Mouse (Mus musculus) embryonic facial prominence, embryonic 10.5 days (tissue): ENCODE measurements around the gene Trim30c. TPM values are rescaled to one million over a fixed set of nuclear protein-coding genes. Genes with fewer than 3 reads are reported as not detected.

Experiments
- polyA plus RNA-seq: library from polyadenylated mRNA; unstranded; fragments of >200 nt; fragmentation: Nextera tagmentation; extraction: Ambion mirVana; gene quantifications from 2 replicates; pipeline ENCODE4 v1.2.1, GENCODE M21; 2016

Trim30c gene
- polyA plus RNA-seq, 1 experiment from 2014 or later: 0.22 TPM

Other genes starting within 250 kb of the Trim30c start
- not detected in 2 replicates for gene Olfm5, start 236.0 kb downstream of the Trim30c start, polyA plus RNA-seq
- gene Olfr648, start 217.4 kb downstream of the Trim30c start, polyA plus RNA-seq: 0.30 and 0.36 TPM in 2 replicates
- gene Olfr649, start 204.9 kb downstream of the Trim30c start, polyA plus RNA-seq: not detected in 2 replicates
- 6.1 and 7.6 TPM in 2 replicates for gene Trim6, start 182.0 kb downstream of the Trim30c start, polyA plus RNA-seq
- gene Trim34a, start 156.4 kb downstream of the Trim30c start, polyA plus RNA-seq: 0.54 and 0.69 TPM in 2 replicates
- 0.16 TPM in 1 of 2 replicates, not detected in the other for gene Trim5, start 112.7 kb downstream of the Trim30c start, polyA plus RNA-seq
- 1.5 and 1.7 TPM in 2 replicates for gene Trim12a, start 85.4 kb downstream of the Trim30c start, polyA plus RNA-seq
- gene Trim34b, start 71.4 kb downstream of the Trim30c start, polyA plus RNA-seq: not detected in 2 replicates
- gene Trim12c, start 47.5 kb downstream of the Trim30c start, polyA plus RNA-seq: 0.54 and 0.92 TPM in 2 replicates
- not detected in 2 replicates for gene Trim30b, start 31.0 kb downstream of the Trim30c start, polyA plus RNA-seq
- 0.45 and 0.52 TPM in 2 replicates for gene Trim30a, start 64.4 kb upstream of the Trim30c start, polyA plus RNA-seq
- not detected in 2 replicates for gene Trim30d, start 107.0 kb upstream of the Trim30c start, polyA plus RNA-seq
- gene Olfr651, start 149.3 kb upstream of the Trim30c start, polyA plus RNA-seq: not detected in 2 replicates
- gene Olfr652, start 160.1 kb upstream of the Trim30c start, polyA plus RNA-seq: 0.03 TPM in 1 of 2 replicates, not detected in the other
- gene Olfr653, start 176.5 kb upstream of the Trim30c start, polyA plus RNA-seq: not detected in 2 replicates
- gene Olfr654, start 186.2 kb upstream of the Trim30c start, polyA plus RNA-seq: not detected in 2 replicates
- not detected in 2 replicates for gene Olfr655, start 200.9 kb upstream of the Trim30c start, polyA plus RNA-seq
- gene Olfr656, start 213.1 kb upstream of the Trim30c start, polyA plus RNA-seq: not detected in 2 replicates
- gene Olfr657, start 224.0 kb upstream of the Trim30c start, polyA plus RNA-seq: not detected in 2 replicates
- not detected in 2 replicates for gene Olfr658, start 246.5 kb upstream of the Trim30c start, polyA plus RNA-seq